Mouse (Mus musculus): ENCODE measurements around the gene Sdcbp2. TPM values are rescaled to one million over a fixed set of nuclear protein-coding genes. Genes with fewer than 3 reads are reported as not detected.

Gene Sdcbp2
- polyA plus RNA-seq, 1 experiment from 2014 or later: 3.6 TPM

DNA sequence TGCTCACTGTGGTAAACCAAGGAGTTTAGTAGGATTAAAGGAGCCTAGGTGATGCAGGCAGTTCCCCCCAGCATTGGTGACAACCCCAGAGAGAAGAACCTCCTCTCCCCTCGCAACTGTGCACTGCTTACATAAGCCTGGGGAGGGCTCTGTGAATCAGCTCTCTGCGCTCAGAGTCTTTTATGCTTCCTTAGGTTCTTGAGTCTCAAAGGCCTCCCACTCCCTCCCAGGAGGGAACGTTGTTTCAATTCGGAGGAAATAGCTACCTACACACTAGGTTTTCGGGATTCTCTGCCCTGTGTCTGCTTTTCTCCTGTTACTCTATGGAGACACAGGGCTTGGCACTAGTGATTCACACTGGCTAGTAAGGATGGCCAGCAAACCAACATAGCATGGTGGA, 2.2 kb downstream of the Sdcbp2 start:
- no peak for ATAC-seq (ENCODE audit: insufficient number of reproducible peaks, insufficient read depth, low FRiP score, low read depth)
- Histone ChIP-seq H3K4me3 (ENCODE audit: control insufficient read depth in 1 of 2, insufficient read depth in 1 of 2, low read depth in 1 of 2, low read length in 2 of 2) (no peak overlapping the region), H3K27me3 (ENCODE audit: control insufficient read depth, insufficient read depth, low read length) (no peaks in the 10 kb centered on the region), H3K4me1 (ENCODE audit: control insufficient read depth in 2 of 2, insufficient read depth in 2 of 2, low read length in 2 of 2) (peaks cover 7 to 13% of the 10 kb centered on the region in 2 experiments), H3K27ac (replicated peaks in 1 of 2; ENCODE audit: control insufficient read depth in 1 of 2, insufficient read depth in 1 of 2, low read depth in 2 of 2, low read length in 2 of 2) (no peak overlapping the region), H3K4me2 (ENCODE audit: low read length) (no peak overlapping the region), H3K36me3 (ENCODE audit: control insufficient read depth, insufficient read depth, low read length) (no peaks in the 10 kb centered on the region), H3K9ac (ENCODE audit: low read length) (no peak overlapping the region), H3K9me3 (ENCODE audit: control insufficient read depth, low read length) (no peaks in the 10 kb centered on the region)
- 64% methylated on average over 5 of the region's 5 CpGs for WGBS

DNA sequence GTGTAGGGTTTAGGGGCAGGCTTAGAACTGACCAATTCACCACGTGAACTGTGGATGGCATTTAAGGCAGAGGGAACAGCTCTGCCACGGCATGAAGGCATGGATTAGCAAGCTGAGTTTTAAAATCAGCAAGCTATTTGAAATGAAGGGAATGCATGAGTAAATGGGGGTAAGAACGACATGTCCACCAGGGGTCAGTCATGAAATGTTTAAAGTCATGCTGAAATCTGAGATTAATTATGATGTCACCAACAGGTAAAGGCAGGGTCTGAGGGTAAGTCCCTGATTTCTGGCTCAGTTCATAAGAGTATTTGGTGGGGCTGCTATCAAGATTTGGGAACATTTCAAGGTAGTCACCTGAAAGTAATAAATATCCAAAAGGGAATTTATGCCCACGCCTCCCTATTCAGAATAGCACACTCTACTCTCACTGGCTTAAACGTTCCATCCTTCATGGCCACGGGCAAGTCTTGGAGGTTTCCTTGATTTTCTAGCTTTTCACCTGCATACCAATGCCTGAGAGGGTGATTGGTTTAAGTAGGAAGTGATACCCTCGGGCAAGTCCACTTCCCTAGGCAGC, 2.8 kb downstream of the Sdcbp2 start:
- 29% methylated on average over 7 of the region's 7 CpGs for WGBS
- Histone ChIP-seq H3K9ac (ENCODE audit: low read length) (peak overlapping the region; percentile 72), H3K27ac (replicated peaks in 1 of 2; ENCODE audit: control insufficient read depth in 1 of 2, insufficient read depth in 1 of 2, low read depth in 2 of 2, low read length in 2 of 2) (peak overlapping the region; percentile 77 to 83), H3K4me2 (ENCODE audit: low read length) (peak overlapping the region; percentile 74), H3K27me3 (ENCODE audit: control insufficient read depth, insufficient read depth, low read length) (no peaks in the 10 kb centered on the region), H3K4me3 (ENCODE audit: control insufficient read depth in 1 of 2, insufficient read depth in 1 of 2, low read depth in 1 of 2, low read length in 2 of 2) (peak overlapping the region; percentile 42 to 46), H3K36me3 (ENCODE audit: control insufficient read depth, insufficient read depth, low read length) (no peaks in the 10 kb centered on the region), H3K4me1 (ENCODE audit: control insufficient read depth in 2 of 2, insufficient read depth in 2 of 2, low read length in 2 of 2) (peaks cover 7 to 16% of the 10 kb centered on the region in 2 experiments), H3K9me3 (ENCODE audit: control insufficient read depth, low read length) (no peaks in the 10 kb centered on the region)
- ATAC-seq (ENCODE audit: insufficient number of reproducible peaks, insufficient read depth, low FRiP score, low read depth): 0 out of 2 replicates have a peak, but pooled peaks have one; percentile 2

- H3K4me1 ChIP-seq (ENCODE audit: control insufficient read depth in 2 of 2, insufficient read depth in 2 of 2, low read length in 2 of 2): peaks cover 9 to 16% of the 10 kb centered on the region in 2 experiments
- peak overlapping the region; percentile 42 to 46 for H3K4me3 ChIP-seq (ENCODE audit: control insufficient read depth in 1 of 2, insufficient read depth in 1 of 2, low read depth in 1 of 2, low read length in 2 of 2)
- ATAC-seq (ENCODE audit: insufficient number of reproducible peaks, insufficient read depth, low FRiP score, low read depth): peak; percentile 73
- no peaks in the 10 kb centered on the region for H3K27me3 ChIP-seq (ENCODE audit: control insufficient read depth, insufficient read depth, low read length)
- H3K36me3 ChIP-seq (ENCODE audit: control insufficient read depth, insufficient read depth, low read length): no peaks in the 10 kb centered on the region
- H3K9me3 ChIP-seq (ENCODE audit: control insufficient read depth, low read length): no peaks in the 10 kb centered on the region
- WGBS: 2% methylated on average over 38 of the region's 38 CpGs
- H3K9ac ChIP-seq (ENCODE audit: low read length): peak overlapping the region; percentile 72
- peak overlapping the region; percentile 77 to 83 for H3K27ac ChIP-seq (replicated peaks in 1 of 2; ENCODE audit: control insufficient read depth in 1 of 2, insufficient read depth in 1 of 2, low read depth in 2 of 2, low read length in 2 of 2)
- H3K4me2 ChIP-seq (ENCODE audit: low read length): peak overlapping the region; percentile 74
Measured at GRCm38 (mm10) chr2:151575699-151576389, 3.4 kb downstream of the Sdcbp2 start.

- 27% methylated on average over 4 of the region's 4 CpGs for WGBS
- ATAC-seq (ENCODE audit: insufficient number of reproducible peaks, insufficient read depth, low FRiP score, low read depth): no peak
- Histone ChIP-seq H3K36me3 (ENCODE audit: control insufficient read depth, insufficient read depth, low read length) (no peaks in the 10 kb centered on the region), H3K4me1 (ENCODE audit: control insufficient read depth in 2 of 2, insufficient read depth in 2 of 2, low read length in 2 of 2) (peaks cover 7 to 16% of the 10 kb centered on the region in 2 experiments), H3K27me3 (ENCODE audit: control insufficient read depth, insufficient read depth, low read length) (no peaks in the 10 kb centered on the region), H3K4me3 (ENCODE audit: control insufficient read depth in 1 of 2, insufficient read depth in 1 of 2, low read depth in 1 of 2, low read length in 2 of 2) (no peak overlapping the region), H3K27ac (replicated peaks in 1 of 2; ENCODE audit: control insufficient read depth in 1 of 2, insufficient read depth in 1 of 2, low read depth in 2 of 2, low read length in 2 of 2) (no peak overlapping the region), H3K4me2 (ENCODE audit: low read length) (no peak overlapping the region), H3K9ac (ENCODE audit: low read length) (no peak overlapping the region), H3K9me3 (ENCODE audit: control insufficient read depth, low read length) (no peaks in the 10 kb centered on the region)
Measured at GRCm38 (mm10) chr2:151579183-151579582, 6.8 kb downstream of the Sdcbp2 start.

- Histone ChIP-seq H3K4me2 (ENCODE audit: low read length) (no peak overlapping the region), H3K9me3 (ENCODE audit: control insufficient read depth, low read length) (no peaks in the 10 kb centered on the region), H3K4me1 (ENCODE audit: control insufficient read depth in 2 of 2, insufficient read depth in 2 of 2, low read length in 2 of 2) (peaks cover 2 to 10% of the 10 kb centered on the region in 2 experiments; a peak in 3 of 4 replicates), H3K27ac (replicated peaks in 1 of 2; ENCODE audit: control insufficient read depth in 1 of 2, insufficient read depth in 1 of 2, low read depth in 2 of 2, low read length in 2 of 2) (no peak overlapping the region), H3K4me3 (ENCODE audit: control insufficient read depth in 1 of 2, insufficient read depth in 1 of 2, low read depth in 1 of 2, low read length in 2 of 2) (no peak overlapping the region), H3K36me3 (ENCODE audit: control insufficient read depth, insufficient read depth, low read length) (no peaks in the 10 kb centered on the region), H3K9ac (ENCODE audit: low read length) (no peak overlapping the region), H3K27me3 (ENCODE audit: control insufficient read depth, insufficient read depth, low read length) (no peaks in the 10 kb centered on the region)
- ATAC-seq (ENCODE audit: insufficient number of reproducible peaks, insufficient read depth, low FRiP score, low read depth): no peak
- WGBS: 13% methylated on average over 1 of the region's 1 CpGs
Measured at GRCm38 (mm10) chr2:151580945-151581344, 8.5 kb downstream of the Sdcbp2 start.

- Histone ChIP-seq H3K4me3 (ENCODE audit: control insufficient read depth in 1 of 2, insufficient read depth in 1 of 2, low read depth in 1 of 2, low read length in 2 of 2) (no peak overlapping the region), H3K4me2 (ENCODE audit: low read length) (no peak overlapping the region), H3K9me3 (ENCODE audit: control insufficient read depth, low read length) (no peaks in the 10 kb centered on the region), H3K36me3 (ENCODE audit: control insufficient read depth, insufficient read depth, low read length) (no peaks in the 10 kb centered on the region), H3K27ac (replicated peaks in 1 of 2; ENCODE audit: control insufficient read depth in 1 of 2, insufficient read depth in 1 of 2, low read depth in 2 of 2, low read length in 2 of 2) (no peak overlapping the region), H3K4me1 (ENCODE audit: control insufficient read depth in 2 of 2, insufficient read depth in 2 of 2, low read length in 2 of 2) (no peaks in the 10 kb centered on the region), H3K27me3 (ENCODE audit: control insufficient read depth, insufficient read depth, low read length) (no peaks in the 10 kb centered on the region), H3K9ac (ENCODE audit: low read length) (no peak overlapping the region)
- no peak for ATAC-seq (ENCODE audit: insufficient number of reproducible peaks, insufficient read depth, low FRiP score, low read depth)
- 40% methylated on average over 3 of the region's 3 CpGs for WGBS
Measured at GRCm38 (mm10) chr2:151585934-151586333, 13.5 kb downstream of the Sdcbp2 start.

GRCm38 (mm10) chr2:151586807-151587206, 14.4 kb downstream of the Sdcbp2 start:
- H3K4me2 ChIP-seq (ENCODE audit: low read length): no peak overlapping the region
- no peak for ATAC-seq (ENCODE audit: insufficient number of reproducible peaks, insufficient read depth, low FRiP score, low read depth)
- no peaks in the 10 kb centered on the region for H3K27me3 ChIP-seq (ENCODE audit: control insufficient read depth, insufficient read depth, low read length)
- no peaks in the 10 kb centered on the region for H3K36me3 ChIP-seq (ENCODE audit: control insufficient read depth, insufficient read depth, low read length)
- no peak overlapping the region for H3K9ac ChIP-seq (ENCODE audit: low read length)
- WGBS: 88% methylated on average over 1 of the region's 1 CpGs
- no peak overlapping the region for H3K4me3 ChIP-seq (ENCODE audit: control insufficient read depth in 1 of 2, insufficient read depth in 1 of 2, low read depth in 1 of 2, low read length in 2 of 2)
- no peaks in the 10 kb centered on the region for H3K9me3 ChIP-seq (ENCODE audit: control insufficient read depth, low read length)
- no peaks in the 10 kb centered on the region for H3K4me1 ChIP-seq (ENCODE audit: control insufficient read depth in 2 of 2, insufficient read depth in 2 of 2, low read length in 2 of 2)
- no peak overlapping the region for H3K27ac ChIP-seq (replicated peaks in 1 of 2; ENCODE audit: control insufficient read depth in 1 of 2, insufficient read depth in 1 of 2, low read depth in 2 of 2, low read length in 2 of 2)
